In genomic region chr1:136007211-136008158, GRCm38 (mm10) we compare ENCODE assay signal across 8 mouse cellular contexts. TPM values are rescaled to one million over a fixed set of nuclear protein-coding genes. Genes with fewer than 3 reads are reported as not detected.
A peak's percentile ranks its signal among the peaks of the same experiment; 100 is the strongest.
DNase-seq lines count a peak whose midpoint lies in the region; ATAC-seq and TF ChIP-seq lines count a peak whose summit lies in the region.

Gene Tmem9 (plus strand): TSS chr1:136008150.

- peaks cover 41% of the 10 kb centered on the region for H3K27me3 ChIP-seq in erythroblast, embryonic 14.5 days (ENCODE audit: control insufficient read depth)
- peaks cover 13% of the 10 kb centered on the region for H3K27me3 ChIP-seq in heart, embryonic 10.5 days (ENCODE audit: insufficient read depth, poor library complexity, severe bottlenecking)
- peaks cover 3% of the 10 kb centered on the region; the same call in 1 of the 2 replicates for H3K27me3 ChIP-seq in kidney, embryonic 14.5 days (ENCODE audit: control insufficient read depth, insufficient read depth, low read length)
- H3K27me3 ChIP-seq in liver, adult 2 months (ENCODE audit: control insufficient read depth, insufficient read depth, low read length) = no peaks in the 10 kb centered on the region
- H3K27me3 ChIP-seq in stomach, embryonic 14.5 days (ENCODE audit: control insufficient read depth, insufficient read depth, low read length) = no peaks in the 10 kb centered on the region

- TF ChIP-seq POLR2A in liver, adult 2 months (IDR thresholded peaks at IDR 0.05; ENCODE audit: extremely low read depth, insufficient read depth, low read length) = no peak

- peaks cover 10% of the 10 kb centered on the region for H3K36me3 ChIP-seq in erythroblast, embryonic 14.5 days (ENCODE audit: control insufficient read depth)
- H3K36me3 ChIP-seq in heart, embryonic 10.5 days = no peaks in the 10 kb centered on the region
- no peaks in the 10 kb centered on the region for H3K36me3 ChIP-seq in kidney, embryonic 14.5 days (ENCODE audit: control insufficient read depth, insufficient read depth, low read length)
- no peaks in the 10 kb centered on the region for H3K36me3 ChIP-seq in liver, adult 2 months (ENCODE audit: control insufficient read depth, insufficient read depth, low read length)
- no peaks in the 10 kb centered on the region for H3K36me3 ChIP-seq in stomach, embryonic 14.5 days (ENCODE audit: control insufficient read depth, insufficient read depth, low read length)

- H3K9ac ChIP-seq in kidney, embryonic 14.5 days (ENCODE audit: low read depth, low read length) = peak within 1 kb of the TSS; percentile 40; the same call in 1 of the 2 replicates
- peak within 1 kb of the TSS; percentile 64 for H3K9ac ChIP-seq in liver, adult 2 months (ENCODE audit: low read depth, low read length)
- H3K9ac ChIP-seq in stomach, embryonic 14.5 days (replicated peaks; ENCODE audit: low read depth, low read length) = no peak within 1 kb of the TSS

- ATAC-seq in kidney, embryonic 14.5 days (ENCODE audit: low FRiP score, low TSS enrichment) = peak; percentile 90
- ATAC-seq in monocyte, adult 5-6 weeks (replicated peaks; ENCODE audit: insufficient number of reproducible peaks, low FRiP score, low TSS enrichment, poor library complexity, severe bottlenecking) = peak; percentile 92
- peak; percentile 96 for ATAC-seq in stomach, embryonic 14.5 days (ENCODE audit: insufficient number of reproducible peaks, insufficient read depth, low FRiP score, low read depth)

- H3K4me3 ChIP-seq in erythroblast, embryonic 14.5 days (replicated peaks) = peak within 1 kb of the TSS; percentile 68
- peak within 1 kb of the TSS; percentile 61 for H3K4me3 ChIP-seq in heart, embryonic 10.5 days
- H3K4me3 ChIP-seq in kidney, embryonic 14.5 days (ENCODE audit: low read length) = peak within 1 kb of the TSS; percentile 47
- peak within 1 kb of the TSS; percentile 53 for H3K4me3 ChIP-seq in liver, adult 2 months (ENCODE audit: insufficient read depth, low read depth, low read length)
- peak within 1 kb of the TSS; percentile 38 for H3K4me3 ChIP-seq in stomach, embryonic 14.5 days (ENCODE audit: low read depth, low read length)

- peak; percentile 77 for DNase-seq in 3T3-L1 (ENCODE audit: low read depth, low spot score)
- DNase-seq in adrenal gland, adult 8-10 months = peak; percentile 81
- DNase-seq in heart, embryonic 10.5 days (ENCODE audit: low spot score) = peak; percentile 95
- peak; percentile 95 for DNase-seq in liver, adult 2 months (ENCODE audit: extremely low read depth, low read depth, low spot score)

- H3K27ac ChIP-seq in heart, embryonic 10.5 days = peak within 1 kb of the TSS; percentile 59; the same call in 1 of the 2 replicates
- H3K27ac ChIP-seq in kidney, embryonic 14.5 days (ENCODE audit: low read depth, low read length) = peak within 1 kb of the TSS; percentile 24; the same call in 1 of the 2 replicates
- no peak within 1 kb of the TSS; the same call in 1 of the 2 replicates for H3K27ac ChIP-seq in liver, adult 2 months (replicated peaks; ENCODE audit: insufficient read depth, low read depth, low read length)
- H3K27ac ChIP-seq in stomach, embryonic 14.5 days (ENCODE audit: low read length) = no peak within 1 kb of the TSS

- H3K4me1 ChIP-seq in erythroblast, embryonic 14.5 days (ENCODE audit: control insufficient read depth) = peaks cover 69% of the 10 kb centered on the region
- peaks cover 16% of the 10 kb centered on the region for H3K4me1 ChIP-seq in heart, embryonic 10.5 days
- no peaks in the 10 kb centered on the region for H3K4me1 ChIP-seq in kidney, embryonic 14.5 days (ENCODE audit: control insufficient read depth, insufficient read depth, low read length)
- H3K4me1 ChIP-seq in liver, adult 2 months (ENCODE audit: control insufficient read depth, insufficient read depth, low read length) = no peaks in the 10 kb centered on the region; the same call in 1 of the 2 replicates
- peaks cover 6% of the 10 kb centered on the region; the same call in 1 of the 2 replicates for H3K4me1 ChIP-seq in stomach, embryonic 14.5 days (ENCODE audit: control insufficient read depth, insufficient read depth, low read length)

- TF ChIP-seq CTCF in liver, adult 2 months (IDR thresholded peaks at IDR 0.05; ENCODE audit: low read depth, low read length) = no peak

- 3% methylated on average over 37 of the region's 37 CpGs for WGBS in heart, embryonic 10.5 days
- WGBS in kidney, embryonic 14.5 days = 4% methylated on average over 37 of the region's 37 CpGs
- WGBS in liver, adult 2 months = 8% methylated on average over 37 of the region's 37 CpGs
- 3% methylated on average over 37 of the region's 37 CpGs for WGBS in stomach, embryonic 14.5 days

- H3K4me2 ChIP-seq in kidney, embryonic 14.5 days (replicated peaks; ENCODE audit: low read depth, low read length) = peak within 1 kb of the TSS; percentile 70
- peak within 1 kb of the TSS; percentile 67 for H3K4me2 ChIP-seq in stomach, embryonic 14.5 days (replicated peaks; ENCODE audit: low read depth, low read length)

- peaks cover 9% of the 10 kb centered on the region for H3K9me3 ChIP-seq in erythroblast, embryonic 14.5 days (ENCODE audit: control insufficient read depth, low read length)
- no peaks in the 10 kb centered on the region for H3K9me3 ChIP-seq in heart, embryonic 10.5 days
- H3K9me3 ChIP-seq in kidney, embryonic 14.5 days (ENCODE audit: control insufficient read depth, low read length) = no peaks in the 10 kb centered on the region
- no peaks in the 10 kb centered on the region for H3K9me3 ChIP-seq in stomach, embryonic 14.5 days (ENCODE audit: control insufficient read depth, low read depth, low read length)

- no peaks in the 10 kb centered on the region for H3K79me2 ChIP-seq in liver, adult 2 months (ENCODE audit: control insufficient read depth, insufficient read depth, low read length)

RNA-seq across cellular contexts. Expression of gene Tmem9, which starts in this region (rescaled TPM):
- 10 to 100 TPM; 37.4 to 55.6 (median 50.2) TPM for total RNA-seq in adrenal gland, adult 8-10 months (2022)
- 8.2 and 10.2 TPM in 2 replicates for polyA plus RNA-seq in erythroblast, embryonic 14.5 days (2012)
- polyA plus RNA-seq in heart, embryonic 10.5 days (2016; fragmentation: Nextera tagmentation; extraction: Ambion mirVana) = 155 and 166 TPM in 2 replicates
- polyA plus RNA-seq in kidney, embryonic 14.5 days (2014; fragmentation: Nextera tagmentation; extraction: Ambion mirVana) = 123 and 230 TPM in 2 replicates
- total RNA-seq in liver, adult 2 months (2014; rRNA removed) = 18.2 and 20.1 TPM in 2 replicates
- 32.3 and 39.1 TPM in 2 replicates for polyA plus RNA-seq in liver, adult 2 months (2012; rRNA removed)
- 1.6 to 7.8 TPM (median 2.7 TPM) in 3 replicates for total RNA-seq in monocyte, adult 5-6 weeks (2017)
- 127 and 136 TPM in 2 replicates for polyA plus RNA-seq in stomach, embryonic 14.5 days (2014; fragmentation: Nextera tagmentation; extraction: Ambion mirVana)

Comparison
In these comparisons a context has a peak if more than half of its experiments do, and no peak if none do; other contexts are left out.
1. H3K27ac ChIP-seq: peak in heart, embryonic 10.5 days (single experiment) and kidney, embryonic 14.5 days (single experiment); none in liver, adult 2 months (single experiment) and stomach, embryonic 14.5 days (single experiment).
2. Peak in every context shown above with its lines, with median percentiles within 50 percentile points of each other: DNase-seq, H3K4me3 ChIP-seq and ATAC-seq.